Mouse (Mus musculus): ENCODE results near the gene Krt80.
A peak's percentile ranks its signal among the peaks of the same experiment; 100 is the strongest.

Gene Krt80

DNA sequence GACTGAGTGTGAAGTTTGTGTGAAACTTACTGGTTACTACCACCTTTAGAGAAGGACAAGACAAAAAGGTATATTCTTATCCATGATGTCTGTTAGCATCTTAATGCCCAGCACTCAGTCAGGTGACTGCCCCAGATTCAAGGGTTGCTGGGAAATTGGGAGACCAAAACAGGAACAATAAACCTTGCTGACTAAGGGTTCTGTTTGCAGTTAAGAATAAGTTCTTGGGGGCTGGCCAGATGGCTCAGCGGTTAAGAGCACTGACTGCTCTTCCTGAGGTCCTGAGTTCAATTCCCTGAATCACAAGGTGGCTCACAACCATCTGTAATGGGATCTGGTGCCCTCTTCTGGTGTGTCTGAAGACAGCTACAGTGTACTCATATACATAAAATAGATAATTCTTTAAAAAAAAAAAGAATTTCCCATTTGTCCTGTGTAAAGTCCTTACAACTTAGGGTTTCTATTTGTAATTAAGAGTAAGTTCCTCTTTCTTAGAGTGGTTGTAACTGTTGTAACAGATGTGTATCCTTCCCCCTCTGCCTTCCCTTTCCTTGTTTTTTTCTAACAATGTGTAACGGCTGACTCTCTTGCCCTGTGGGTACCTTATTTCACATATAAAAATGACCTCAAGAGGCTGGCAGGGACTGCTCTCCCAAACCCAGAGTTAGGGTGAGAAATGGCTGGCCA is 52.0 kb downstream of the Krt80 start:
- DNase-seq (ENCODE audit: low spot score in 2 of 2): no peak

DNA sequence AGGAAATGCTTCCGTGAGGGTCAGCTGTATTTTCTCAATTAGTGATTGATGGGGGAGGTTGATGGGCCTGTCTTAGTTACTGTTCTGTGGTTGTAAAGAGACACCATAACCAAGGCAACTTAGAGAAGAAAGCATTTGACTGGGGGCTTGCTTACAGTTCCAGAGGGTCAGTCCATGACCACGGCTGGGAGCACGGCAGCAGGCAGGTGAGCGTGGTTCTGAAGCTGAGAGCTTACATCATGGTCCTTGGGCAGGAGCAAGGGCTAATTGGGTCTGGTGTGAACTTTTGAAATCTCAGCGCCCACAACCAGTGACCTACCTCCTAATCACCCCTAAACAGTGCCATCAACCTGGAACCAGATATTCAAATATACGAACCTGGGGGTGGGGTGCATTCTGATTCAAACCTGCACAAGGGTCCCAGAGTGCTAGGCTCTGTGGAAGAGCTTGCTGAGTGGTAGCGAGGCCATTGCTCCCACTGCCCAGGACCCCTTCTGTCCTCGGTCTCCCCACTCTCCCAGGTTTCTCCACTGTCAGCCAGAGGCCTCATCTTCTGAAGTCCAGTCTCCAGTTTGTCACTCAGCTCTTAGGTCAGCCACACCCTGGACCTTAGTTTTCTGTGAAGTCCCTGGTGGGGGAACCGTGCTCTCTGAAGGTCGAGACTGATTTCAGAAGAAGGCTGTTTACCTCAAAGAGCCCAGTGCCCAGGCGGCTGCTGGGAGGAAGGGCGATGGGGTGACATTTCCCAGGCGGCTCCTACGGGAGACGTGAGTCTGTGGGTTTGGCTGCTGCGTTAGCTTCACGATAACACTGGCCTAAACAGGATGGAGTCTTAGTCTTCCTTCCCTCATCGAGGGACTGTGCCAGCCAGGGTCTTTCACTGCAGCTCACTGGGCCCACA is 52.8 kb downstream of the Krt80 start:
- DNase-seq (ENCODE audit: low spot score in 2 of 2): no peak

DNA sequence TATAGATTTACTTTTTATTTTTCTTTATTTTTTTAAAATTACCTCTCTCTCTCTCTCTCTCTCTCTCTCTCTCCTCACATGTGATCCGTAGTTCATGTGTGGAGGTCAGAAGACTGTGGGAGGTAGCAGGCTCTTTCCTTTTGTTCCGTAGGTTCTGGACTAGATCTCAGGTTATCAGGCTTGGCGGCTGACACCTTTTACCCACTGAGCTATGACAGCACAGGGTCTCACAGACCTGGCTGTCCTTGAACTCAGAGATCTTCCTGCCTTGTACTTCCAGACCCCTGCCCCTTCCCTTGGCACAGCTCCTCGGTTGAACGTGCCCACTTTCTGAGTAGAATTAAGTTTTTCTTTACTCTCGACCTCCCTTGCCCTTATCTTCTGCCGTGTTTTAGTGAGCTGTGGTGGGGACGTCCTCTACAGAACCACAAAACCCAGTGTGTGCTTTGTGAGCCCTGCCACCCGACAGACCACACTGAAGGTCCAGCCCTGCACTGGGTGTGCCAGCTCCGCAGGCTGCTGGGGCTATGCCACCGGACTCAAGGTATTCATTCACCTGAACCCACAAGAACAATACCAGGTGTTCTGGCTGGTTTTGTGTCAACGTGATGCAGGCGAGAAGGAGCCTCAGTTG is 53.6 kb downstream of the Krt80 start:
- no peak for DNase-seq (ENCODE audit: low spot score in 2 of 2)

DNA sequence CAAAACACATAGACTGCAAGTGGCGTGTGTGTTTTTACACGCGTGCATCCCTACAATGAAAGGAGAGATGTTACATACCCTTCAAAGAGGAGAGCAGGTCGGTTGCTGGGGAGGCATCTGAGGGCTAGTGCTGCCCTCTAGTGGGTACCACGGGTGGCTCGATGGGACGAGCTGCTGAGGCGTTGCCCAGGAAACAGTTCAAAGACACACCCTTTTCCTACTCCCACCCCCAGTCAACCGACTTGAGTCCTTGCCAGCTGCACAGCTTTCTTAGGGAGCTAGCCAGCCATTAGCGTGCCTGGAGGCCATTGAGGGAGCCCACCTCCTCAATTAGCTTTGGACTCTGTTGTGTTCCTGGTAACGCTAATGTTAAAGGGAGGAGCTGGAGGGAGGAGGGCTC is 54.1 kb downstream of the Krt80 start:
- DNase-seq (ENCODE audit: low spot score in 2 of 2): peak; percentile 89 to 90

DNA sequence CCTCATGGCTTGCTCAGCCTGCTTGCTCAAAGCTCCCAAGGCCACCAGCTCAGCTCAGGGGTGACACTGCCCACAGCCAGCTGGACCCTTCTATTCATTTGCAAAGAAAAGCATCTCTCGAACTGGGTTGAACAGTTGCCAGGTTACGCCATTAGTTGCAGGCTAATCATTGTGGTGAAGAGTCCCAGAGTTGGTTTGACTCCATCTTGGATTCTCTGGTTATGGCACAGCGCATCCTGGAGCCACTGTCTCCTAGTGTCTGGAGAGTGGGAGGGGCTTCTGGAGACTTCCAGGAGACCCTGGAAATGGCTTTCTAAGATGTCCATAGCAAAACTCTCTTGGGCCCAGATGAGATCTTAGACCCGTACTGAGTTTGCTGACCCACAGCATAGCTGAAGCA is 54.6 kb downstream of the Krt80 start:
- no peak for DNase-seq (ENCODE audit: low spot score in 2 of 2)

DNA sequence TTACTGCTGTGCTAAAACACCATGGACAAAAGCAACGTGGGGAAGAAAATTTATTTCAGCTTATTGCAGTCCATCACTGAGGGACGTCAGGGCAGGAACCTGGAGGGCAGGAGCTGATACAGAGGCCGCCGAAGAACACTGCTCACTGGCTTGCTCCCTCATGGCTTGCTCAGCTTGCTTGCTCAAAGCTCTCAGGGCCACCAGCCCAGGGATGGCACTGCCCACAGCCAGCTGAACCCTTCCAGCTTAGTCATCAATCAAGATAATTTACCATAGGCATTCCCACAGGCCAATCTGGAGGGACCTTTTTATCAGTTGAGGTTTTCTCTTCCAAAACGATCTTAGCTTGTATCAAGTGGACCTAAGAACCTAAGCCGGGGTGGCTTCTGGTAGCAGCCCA is 58.0 kb downstream of the Krt80 start:
- no peak for DNase-seq (ENCODE audit: low spot score in 2 of 2)

DNA sequence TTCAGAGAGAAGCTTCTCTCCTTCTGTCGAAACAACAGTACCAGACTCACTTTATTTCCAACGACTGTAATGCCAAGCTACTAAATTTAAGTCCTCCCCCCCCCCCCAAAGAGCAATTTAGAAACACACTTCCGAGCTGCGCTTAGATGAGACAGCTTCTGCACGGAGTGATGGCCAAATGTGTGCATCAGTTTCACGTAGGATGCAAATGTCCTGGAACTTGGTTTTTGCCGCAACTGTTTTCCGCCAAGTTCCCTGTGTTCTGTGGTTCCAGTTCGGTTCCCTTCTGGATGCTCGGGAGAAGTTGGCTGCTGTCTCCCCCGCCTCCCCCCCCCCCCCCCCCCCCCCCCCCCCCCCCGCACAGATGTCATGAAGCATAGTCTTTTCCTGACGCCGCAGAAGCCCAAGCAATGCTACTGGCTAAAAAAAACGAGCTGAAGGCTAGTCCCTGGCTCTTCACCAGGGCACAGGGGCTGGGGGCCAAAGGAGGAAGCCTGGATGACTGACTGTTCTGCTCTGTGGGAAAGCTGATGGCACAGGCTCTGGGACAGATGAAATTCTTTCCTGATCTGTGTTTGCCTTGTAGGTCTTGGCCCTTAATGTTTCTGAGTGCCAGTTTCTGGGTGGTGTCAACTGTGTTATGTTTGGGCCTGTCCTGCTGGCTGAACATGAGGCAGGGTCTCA is 58.7 kb downstream of the Krt80 start:
- DNase-seq (ENCODE audit: low spot score in 2 of 2): no peak

DNA sequence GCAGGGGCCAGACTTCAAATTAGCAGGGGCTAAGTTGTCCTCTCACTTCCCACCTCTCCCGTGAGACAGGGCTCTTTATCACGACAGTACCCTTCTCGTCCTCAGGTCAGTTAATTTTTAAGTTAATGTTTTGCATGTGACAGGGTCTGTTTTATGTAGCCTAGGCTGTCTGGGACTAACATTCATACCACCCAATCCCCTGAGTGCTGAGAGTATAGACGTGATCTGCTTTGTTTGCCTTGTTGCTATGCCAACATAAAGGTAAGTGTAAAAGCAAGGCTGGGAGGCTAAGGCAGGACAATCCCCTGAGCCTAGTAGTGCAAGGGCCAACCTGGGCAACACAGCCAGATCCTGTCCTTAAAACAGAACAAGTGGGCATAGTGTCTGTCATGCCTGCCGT is 60.5 kb downstream of the Krt80 start:
- no peak for DNase-seq (ENCODE audit: low spot score in 2 of 2)

DNA sequence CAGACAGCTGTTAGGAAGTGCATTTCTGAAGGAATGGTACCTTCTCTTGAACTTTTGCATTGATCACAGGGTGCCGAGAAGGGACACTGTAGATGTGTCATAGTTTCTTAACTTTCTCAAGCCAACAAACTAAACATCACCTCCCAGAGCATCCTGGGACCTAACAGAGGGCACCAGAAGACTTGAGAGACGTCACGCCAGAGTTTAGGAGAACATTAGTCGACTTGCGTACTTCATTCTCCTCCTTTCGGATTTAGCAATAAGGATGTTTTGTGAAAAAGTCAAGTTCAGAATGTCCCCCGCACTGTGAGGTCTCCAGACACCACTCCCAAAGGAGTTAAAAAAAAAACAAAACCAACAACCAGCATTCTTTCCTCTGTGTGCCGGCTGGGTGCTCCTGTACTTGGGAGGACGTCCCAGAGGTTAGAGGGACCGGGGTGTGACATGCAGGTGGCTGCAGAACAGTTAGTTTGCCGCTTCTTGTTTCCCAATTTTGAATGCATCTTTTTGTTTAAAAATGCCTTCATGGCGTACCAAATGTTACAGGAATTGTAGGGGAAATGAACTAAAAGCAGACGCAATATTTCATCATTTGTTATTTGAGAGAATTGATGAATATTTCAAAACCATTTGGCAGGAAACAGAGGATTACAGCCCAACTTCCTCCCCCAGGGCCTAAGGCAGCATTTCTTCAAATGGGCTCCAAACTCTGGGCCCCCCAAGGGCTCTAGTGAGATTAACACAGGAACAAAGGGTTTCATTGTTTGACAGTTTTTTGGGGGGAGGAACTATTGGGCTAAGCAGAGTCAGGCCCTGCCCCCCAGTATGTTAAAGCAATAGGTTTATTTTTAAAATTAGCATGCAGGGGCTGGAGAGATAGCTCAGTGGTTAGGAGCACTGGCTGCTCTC is 61.3 kb downstream of the Krt80 start:
- DNase-seq (ENCODE audit: low spot score in 2 of 2): no peak

DNA sequence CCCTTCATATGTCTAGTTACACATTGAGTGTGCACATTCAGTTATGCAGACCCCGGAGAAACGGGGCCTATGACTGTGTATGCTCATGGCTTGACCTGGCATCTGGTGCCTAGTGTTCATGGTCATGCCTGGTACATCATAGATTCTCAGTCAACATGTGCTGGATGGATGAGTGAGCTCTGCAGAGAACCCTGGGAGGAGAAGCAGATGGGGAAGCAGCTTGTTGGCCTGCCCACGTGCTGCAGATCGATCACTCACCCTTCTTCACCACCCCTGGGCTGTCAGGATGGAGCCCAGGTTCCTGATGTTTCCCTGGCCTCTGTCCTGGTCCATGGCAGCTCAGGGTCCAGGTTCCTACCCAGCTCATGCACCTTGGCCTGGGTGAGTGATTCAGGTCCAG is 63.5 kb downstream of the Krt80 start:
- no peak for DNase-seq (ENCODE audit: low spot score in 2 of 2)

DNA sequence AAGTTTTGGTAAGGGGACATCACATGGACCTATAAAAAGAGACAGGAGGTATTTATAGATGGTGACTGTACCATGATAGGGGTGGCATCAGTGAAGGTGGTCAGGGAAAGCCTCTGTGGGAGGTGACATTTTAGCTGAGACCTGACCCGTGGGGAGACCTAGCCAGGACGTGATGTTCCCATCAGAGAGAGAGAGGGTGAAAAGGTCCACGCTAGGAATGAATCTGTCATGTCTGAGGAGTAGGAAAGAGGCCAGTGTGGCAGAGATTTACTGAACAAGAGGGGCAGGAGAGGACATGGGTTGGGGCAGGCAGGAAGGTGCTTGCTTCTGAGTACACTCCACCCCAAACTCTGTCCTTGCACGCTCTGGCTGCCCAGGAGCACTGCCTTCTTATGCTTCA is 66.1 kb downstream of the Krt80 start:
- no peak for DNase-seq (ENCODE audit: low spot score in 2 of 2)

DNA sequence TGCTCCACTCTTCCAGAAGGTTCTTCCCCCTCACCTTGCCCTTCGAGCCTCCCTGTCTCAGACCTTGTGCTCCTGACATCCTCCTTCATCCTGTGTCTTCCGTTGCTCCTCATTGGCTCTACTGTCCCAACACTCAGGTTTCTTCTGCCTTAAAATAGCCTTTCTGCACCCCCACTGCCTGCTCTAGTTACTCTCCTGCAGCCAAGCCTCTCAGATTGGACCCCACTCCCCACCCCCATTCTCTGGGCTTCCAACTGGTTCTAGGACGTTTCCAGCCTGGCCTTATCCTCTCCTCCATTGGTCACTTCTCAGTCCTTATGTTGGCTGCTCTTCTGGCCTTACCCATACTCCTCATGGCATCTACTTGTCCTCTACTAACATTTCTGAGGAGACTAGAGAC is 67.8 kb downstream of the Krt80 start:
- no peak for DNase-seq (ENCODE audit: low spot score in 2 of 2)

DNA sequence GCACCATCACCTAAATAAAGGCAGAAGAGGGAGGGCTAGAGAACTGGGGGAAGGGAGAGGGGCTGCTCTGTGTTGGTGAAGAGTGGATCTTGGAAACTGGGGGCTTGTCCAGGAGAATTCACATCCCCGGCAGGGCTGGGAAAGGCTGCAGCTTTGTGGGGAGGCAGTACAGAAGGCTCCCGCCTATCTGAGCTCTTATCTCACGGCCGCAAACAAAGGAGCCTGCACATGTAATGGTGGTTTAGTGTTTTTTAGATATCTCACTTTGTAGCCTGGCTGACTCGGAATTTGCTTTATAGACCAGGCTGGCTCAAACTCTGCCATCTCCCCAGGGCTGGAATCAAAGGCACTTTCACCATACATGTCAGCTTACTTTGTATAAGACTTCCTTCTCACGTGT is 69.8 kb downstream of the Krt80 start:
- DNase-seq (ENCODE audit: low spot score in 2 of 2): no peak

DNA sequence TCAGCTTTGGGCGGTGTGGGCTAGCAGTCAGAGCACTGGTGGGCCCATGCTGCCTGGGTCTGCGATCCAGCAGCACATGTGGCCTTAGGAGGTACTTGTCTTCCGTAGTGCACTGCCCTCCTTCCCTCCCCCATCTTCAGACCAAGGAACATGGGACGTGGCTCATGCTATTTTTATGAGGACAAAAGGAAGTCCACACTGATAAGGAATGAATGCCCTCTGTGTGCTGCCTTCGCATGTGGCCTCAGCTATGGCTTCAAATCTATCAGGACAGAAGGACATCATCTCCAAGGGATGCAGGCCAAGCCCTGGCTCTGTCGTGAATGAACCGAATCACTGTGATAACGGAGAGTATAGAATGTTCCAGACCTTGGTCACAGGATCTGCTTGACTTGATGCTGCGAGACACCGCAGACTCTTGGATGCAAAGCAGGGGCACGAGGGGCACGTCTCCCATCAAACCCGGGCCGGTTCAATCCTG is 70.4 kb downstream of the Krt80 start:
- no peak for DNase-seq (ENCODE audit: low spot score in 2 of 2)

DNA sequence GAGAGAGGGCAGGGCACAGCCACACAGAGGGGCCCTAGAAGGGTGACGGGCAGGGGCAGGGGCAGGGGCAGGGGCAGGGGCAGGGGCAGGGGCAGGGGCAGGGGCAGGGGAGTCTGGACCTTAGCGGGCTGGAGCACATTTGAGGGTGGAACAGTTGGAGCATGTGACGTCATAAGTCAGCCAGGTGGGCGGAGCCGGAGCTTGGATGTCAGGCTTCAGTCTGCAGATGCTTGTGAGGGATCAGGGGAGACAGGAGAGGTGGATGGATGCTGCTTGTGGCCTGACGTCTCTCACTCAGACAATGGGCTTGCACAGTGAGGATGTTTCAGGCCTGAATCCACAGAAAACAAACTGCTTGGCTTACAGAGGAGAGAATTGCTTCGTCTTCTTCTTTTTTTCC is 71.4 kb downstream of the Krt80 start:
- DNase-seq (ENCODE audit: low spot score in 2 of 2): no peak

DNA sequence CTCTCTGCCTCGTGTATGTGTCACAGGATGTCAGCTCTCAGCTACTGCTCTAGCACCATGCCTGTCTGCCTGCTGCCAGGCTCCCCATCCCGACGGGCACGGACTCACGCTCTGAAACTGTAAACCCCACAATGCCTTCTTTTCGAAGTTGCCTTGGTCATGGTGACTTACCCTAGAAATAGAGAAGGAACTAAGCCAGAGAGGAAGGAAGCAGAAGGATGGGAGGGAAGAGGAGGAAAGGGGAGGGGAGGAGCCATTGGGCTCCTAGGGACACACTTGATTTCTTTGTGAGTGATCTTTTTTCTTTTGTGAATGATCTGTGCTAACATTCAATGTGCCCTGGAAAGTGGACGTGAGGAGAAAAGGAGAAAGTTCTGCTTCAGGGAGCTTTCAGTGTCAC is 72.0 kb downstream of the Krt80 start:
- no peak for DNase-seq (ENCODE audit: low spot score in 2 of 2)
